Mouse (Mus musculus) heart, embryonic 13.5 days (tissue): ENCODE measurements around the gene Ccdc54. TPM values are rescaled to one million over a fixed set of nuclear protein-coding genes. Genes with fewer than 3 reads are reported as not detected.

Experiments
- polyA plus RNA-seq: library from polyadenylated mRNA; unstranded; fragments of >200 nt; fragmentation: Nextera tagmentation; extraction: Ambion mirVana; gene quantifications from 2 replicates; pipeline ENCODE4 v1.2.1, GENCODE M21; 2015

Gene Ccdc54
- polyA plus RNA-seq, 1 experiment from 2014 or later: not detected

Other genes with a start within 250 kb of the Ccdc54 start
- 32.0 and 35.8 TPM in 2 replicates for gene Bbx, start 158.8 kb downstream of the Ccdc54 start, polyA plus RNA-seq